Mouse (Mus musculus): ENCODE data around the gene Ankrd40. TPM values are rescaled to one million over a fixed set of nuclear protein-coding genes. Genes with fewer than 3 reads are reported as not detected.

The Ankrd40 gene
- polyA plus RNA-seq, 1 experiment from 2014 or later, result 9.2 TPM

- H3K27ac ChIP-seq (ENCODE audit: low read depth, low read length), result peak within 1 kb of the TSS; percentile 89
- peak within 1 kb of the TSS; percentile 100 for H3K9ac ChIP-seq (ENCODE audit: low read depth, low read length)
- WGBS, result under 1% methylated on average over 26 of the region's 36 CpGs
- H3K27me3 ChIP-seq (replicated peaks; ENCODE audit: control insufficient read depth, insufficient read depth, low read length), result no peaks in the 10 kb centered on the region
- H3K9me3 ChIP-seq (ENCODE audit: control insufficient read depth, low read length), result no peaks in the 10 kb centered on the region
- peak within 1 kb of the TSS; percentile 64 for H3K4me2 ChIP-seq (ENCODE audit: low read length)
- H3K4me1 ChIP-seq (ENCODE audit: control insufficient read depth, insufficient read depth, low read depth, low read length), result peaks cover 36% of the 10 kb centered on the region
- H3K4me3 ChIP-seq (ENCODE audit: low read length), result peak within 1 kb of the TSS; percentile 99
- no peaks in the 10 kb centered on the region for H3K36me3 ChIP-seq (ENCODE audit: control insufficient read depth, insufficient read depth, low read length)
- peak; percentile 95 for ATAC-seq
Observed at GRCm38 (mm10) chr11:94321931-94322400, 5.8 kb upstream of the Ankrd40 start, which contains the start of gene Luc7l3. TSS of gene Luc7l3 (minus strand) at chr11:94321988.

GRCm38 (mm10) chr11:94322636-94323035 lies 5.2 kb upstream of the Ankrd40 start:
- WGBS, result 48% methylated on average over 5 of the region's 5 CpGs
- H3K9ac ChIP-seq (ENCODE audit: low read depth, low read length), result peak overlapping the region; percentile 100
- H3K9me3 ChIP-seq (ENCODE audit: control insufficient read depth, low read length), result no peaks in the 10 kb centered on the region

GRCm38 (mm10) chr11:94323271-94323925 lies 4.4 kb upstream of the Ankrd40 start:
- Histone ChIP-seq H3K4me1 (ENCODE audit: control insufficient read depth, insufficient read depth, low read depth, low read length) (peaks cover 25% of the 10 kb centered on the region), H3K9ac (ENCODE audit: low read depth, low read length) (no peak overlapping the region), H3K27ac (ENCODE audit: low read depth, low read length) (no peak overlapping the region), H3K36me3 (ENCODE audit: control insufficient read depth, insufficient read depth, low read length) (no peaks in the 10 kb centered on the region), H3K27me3 (replicated peaks; ENCODE audit: control insufficient read depth, insufficient read depth, low read length) (no peaks in the 10 kb centered on the region), H3K9me3 (ENCODE audit: control insufficient read depth, low read length) (no peaks in the 10 kb centered on the region), H3K4me3 (ENCODE audit: low read length) (no peak overlapping the region), H3K4me2 (ENCODE audit: low read length) (no peak overlapping the region)
- no peak for ATAC-seq
- 74% methylated on average over 5 of the region's 5 CpGs for WGBS

More at GRCm38 (mm10) chr11:94322636-94323035, 5.2 kb upstream of the Ankrd40 start:
- ATAC-seq, result no peak
- peak overlapping the region; percentile 89 for H3K27ac ChIP-seq (ENCODE audit: low read depth, low read length)
- H3K36me3 ChIP-seq (ENCODE audit: control insufficient read depth, insufficient read depth, low read length), result no peaks in the 10 kb centered on the region
- H3K4me2 ChIP-seq (ENCODE audit: low read length), result peak overlapping the region; percentile 64
- H3K4me1 ChIP-seq (ENCODE audit: control insufficient read depth, insufficient read depth, low read depth, low read length), result peaks cover 31% of the 10 kb centered on the region
- H3K27me3 ChIP-seq (replicated peaks; ENCODE audit: control insufficient read depth, insufficient read depth, low read length), result no peaks in the 10 kb centered on the region
- H3K4me3 ChIP-seq (ENCODE audit: low read length), result peak overlapping the region; percentile 99

GRCm38 (mm10) chr11:94324618-94325017 lies 3.2 kb upstream of the Ankrd40 start:
- H3K27me3 ChIP-seq (replicated peaks; ENCODE audit: control insufficient read depth, insufficient read depth, low read length), result no peaks in the 10 kb centered on the region
- H3K9me3 ChIP-seq (ENCODE audit: control insufficient read depth, low read length), result no peaks in the 10 kb centered on the region
- H3K4me1 ChIP-seq (ENCODE audit: control insufficient read depth, insufficient read depth, low read depth, low read length), result peaks cover 22% of the 10 kb centered on the region
- H3K9ac ChIP-seq (ENCODE audit: low read depth, low read length), result no peak overlapping the region
- ATAC-seq, result no peak
- H3K27ac ChIP-seq (ENCODE audit: low read depth, low read length), result no peak overlapping the region
- H3K36me3 ChIP-seq (ENCODE audit: control insufficient read depth, insufficient read depth, low read length), result no peaks in the 10 kb centered on the region
- no peak overlapping the region for H3K4me3 ChIP-seq (ENCODE audit: low read length)
- WGBS, result 86% methylated on average over 5 of the region's 5 CpGs
- no peak overlapping the region for H3K4me2 ChIP-seq (ENCODE audit: low read length)

- Histone ChIP-seq H3K4me2 (ENCODE audit: low read length) (peak overlapping the region; percentile 83), H3K9me3 (ENCODE audit: control insufficient read depth, low read length) (no peaks in the 10 kb centered on the region), H3K4me1 (ENCODE audit: control insufficient read depth, insufficient read depth, low read depth, low read length) (peaks cover 30% of the 10 kb centered on the region), H3K36me3 (ENCODE audit: control insufficient read depth, insufficient read depth, low read length) (no peaks in the 10 kb centered on the region), H3K9ac (ENCODE audit: low read depth, low read length) (peak overlapping the region; percentile 65), H3K27ac (ENCODE audit: low read depth, low read length) (peak overlapping the region; percentile 100), H3K4me3 (ENCODE audit: low read length) (peak overlapping the region; percentile 86), H3K27me3 (replicated peaks; ENCODE audit: control insufficient read depth, insufficient read depth, low read length) (no peaks in the 10 kb centered on the region)
- peak; percentile 73 for ATAC-seq
- WGBS, result 1% methylated on average over 10 of the region's 10 CpGs
Observed at GRCm38 (mm10) chr11:94326961-94327411, 815 bp upstream of the Ankrd40 start.

GRCm38 (mm10) chr11:94328644-94329025 lies 834 bp downstream of the Ankrd40 start:
- peaks cover 32% of the 10 kb centered on the region for H3K4me1 ChIP-seq (ENCODE audit: control insufficient read depth, insufficient read depth, low read depth, low read length)
- ATAC-seq, result no peak; the same call in 1 of the 2 replicates
- H3K9ac ChIP-seq (ENCODE audit: low read depth, low read length), result peak overlapping the region; percentile 98
- H3K4me2 ChIP-seq (ENCODE audit: low read length), result peak overlapping the region; percentile 83
- peak overlapping the region; percentile 100 for H3K27ac ChIP-seq (ENCODE audit: low read depth, low read length)
- no peaks in the 10 kb centered on the region for H3K27me3 ChIP-seq (replicated peaks; ENCODE audit: control insufficient read depth, insufficient read depth, low read length)
- peak overlapping the region; percentile 86 for H3K4me3 ChIP-seq (ENCODE audit: low read length)
- no peaks in the 10 kb centered on the region for H3K9me3 ChIP-seq (ENCODE audit: control insufficient read depth, low read length)
- no peaks in the 10 kb centered on the region for H3K36me3 ChIP-seq (ENCODE audit: control insufficient read depth, insufficient read depth, low read length)
- under 1% methylated on average over 10 of the region's 10 CpGs for WGBS

- H3K4me3 ChIP-seq (ENCODE audit: low read length), result no peak overlapping the region; the same call in 1 of the 2 replicates
- no peaks in the 10 kb centered on the region for H3K9me3 ChIP-seq (ENCODE audit: control insufficient read depth, low read length)
- WGBS, result 40% methylated on average over 4 of the region's 4 CpGs
- H3K27ac ChIP-seq (ENCODE audit: low read depth, low read length), result no peak overlapping the region; the same call in 1 of the 2 replicates
- peaks cover 2% of the 10 kb centered on the region; the same call in 1 of the 2 replicates for H3K36me3 ChIP-seq (ENCODE audit: control insufficient read depth, insufficient read depth, low read length)
- H3K27me3 ChIP-seq (replicated peaks; ENCODE audit: control insufficient read depth, insufficient read depth, low read length), result no peaks in the 10 kb centered on the region
- H3K4me2 ChIP-seq (ENCODE audit: low read length), result peak overlapping the region; percentile 83
- ATAC-seq, result no peak
- H3K4me1 ChIP-seq (ENCODE audit: control insufficient read depth, insufficient read depth, low read depth, low read length), result peaks cover 32% of the 10 kb centered on the region
- H3K9ac ChIP-seq (ENCODE audit: low read depth, low read length), result no peak overlapping the region
Observed at GRCm38 (mm10) chr11:94329270-94329891, 1.6 kb downstream of the Ankrd40 start.

GRCm38 (mm10) chr11:94330211-94330610 lies 2.4 kb downstream of the Ankrd40 start:
- ATAC-seq, result no peak
- Histone ChIP-seq H3K4me1 (ENCODE audit: control insufficient read depth, insufficient read depth, low read depth, low read length) (peaks cover 32% of the 10 kb centered on the region), H3K9ac (ENCODE audit: low read depth, low read length) (no peak overlapping the region), H3K27ac (ENCODE audit: low read depth, low read length) (no peak overlapping the region), H3K9me3 (ENCODE audit: control insufficient read depth, low read length) (no peaks in the 10 kb centered on the region), H3K36me3 (ENCODE audit: control insufficient read depth, insufficient read depth, low read length) (peaks cover 6% of the 10 kb centered on the region; the same call in 1 of the 2 replicates), H3K27me3 (replicated peaks; ENCODE audit: control insufficient read depth, insufficient read depth, low read length) (no peaks in the 10 kb centered on the region), H3K4me3 (ENCODE audit: low read length) (no peak overlapping the region), H3K4me2 (ENCODE audit: low read length) (no peak overlapping the region)
- WGBS, result 90% methylated on average over 3 of the region's 3 CpGs

GRCm38 (mm10) chr11:94332726-94333125 lies 4.9 kb downstream of the Ankrd40 start:
- ATAC-seq, result no peak
- Histone ChIP-seq H3K9ac (ENCODE audit: low read depth, low read length) (no peak overlapping the region), H3K27me3 (replicated peaks; ENCODE audit: control insufficient read depth, insufficient read depth, low read length) (no peaks in the 10 kb centered on the region), H3K9me3 (ENCODE audit: control insufficient read depth, low read length) (no peaks in the 10 kb centered on the region), H3K27ac (ENCODE audit: low read depth, low read length) (no peak overlapping the region), H3K4me3 (ENCODE audit: low read length) (no peak overlapping the region), H3K4me2 (ENCODE audit: low read length) (no peak overlapping the region), H3K36me3 (ENCODE audit: control insufficient read depth, insufficient read depth, low read length) (peaks cover 12% of the 10 kb centered on the region), H3K4me1 (ENCODE audit: control insufficient read depth, insufficient read depth, low read depth, low read length) (peaks cover 25% of the 10 kb centered on the region)
- 93% methylated on average over 6 of the region's 6 CpGs for WGBS
